Mouse (Mus musculus) thymus, adult 2 months (tissue): ENCODE data around the gene Slc2a9. TPM values are rescaled to one million over a fixed set of nuclear protein-coding genes. Genes with fewer than 3 reads are reported as not detected.

Experiments used
- DNase-seq: peaks from one replicate; pipeline ENCODE4 v3.0.0; 2021
- H3K27ac ChIP-seq: fragments of 200-500 bp; 2 replicates; pipeline ENCODE4 v1.5.1; 2012; ENCODE audit warnings: low read length, control low read depth; ENCODE audit not compliant: control insufficient read depth, insufficient read depth
- H3K27me3 ChIP-seq: fragments of 200-500 bp; 2 replicates; pipeline ENCODE4 v1.6.1; 2012; ENCODE audit warnings: mild to moderate bottlenecking, low read length, moderate library complexity, mixed read lengths; ENCODE audit not compliant: control insufficient read depth, insufficient read depth
- H3K36me3 ChIP-seq: fragments of 200-500 bp; 2 replicates; pipeline ENCODE4 v1.6.1; 2012; ENCODE audit warnings: mild to moderate bottlenecking, low read length, moderate library complexity; ENCODE audit not compliant: control insufficient read depth, insufficient read depth
- H3K4me1 ChIP-seq: fragments of 200-500 bp; replicated peaks from 2 replicates; pipeline ENCODE4 v1.6.1; 2012; ENCODE audit warnings: low read length; ENCODE audit not compliant: control insufficient read depth, insufficient read depth
- H3K4me3 ChIP-seq: fragments of 200-500 bp; 2 replicates; pipeline ENCODE4 v1.5.1; 2012; ENCODE audit warnings: mild to moderate bottlenecking, low read length, control low read depth, moderate library complexity; ENCODE audit not compliant: control insufficient read depth, insufficient read depth
- CTCF ChIP-seq: fragments of 200-500 bp; IDR thresholded peaks from 2 replicates; pipeline ENCODE4 v1.5.1; 2012; ENCODE audit warnings: mild to moderate bottlenecking, control low read depth, low read length, moderate library complexity, borderline replicate concordance; ENCODE audit not compliant: control insufficient read depth, poor library complexity, insufficient read depth; ENCODE audit errors: extremely low read depth
- POLR2A ChIP-seq: fragments of 200-500 bp; IDR thresholded peaks from 2 replicates; pipeline ENCODE4 v1.6.1; 2012; ENCODE audit warnings: mild to moderate bottlenecking, low read length, control low read depth, moderate library complexity; ENCODE audit not compliant: control insufficient read depth, poor library complexity, insufficient read depth; ENCODE audit errors: extremely low read depth
- WGBS: fragments of 180-500 bp; shearing (Covaris S2); methylation state at CpG from one replicate; pipeline ENCODE4 v1.1.7; 2018; 5-methylcytosine and 5-hydroxymethylcytosine counted together
- polyA plus RNA-seq: library from polyadenylated mRNA; depleted of rRNA; stranded (reverse); fragments of >200 nt; gene quantifications from 2 replicates; pipeline ENCODE4 v1.2.3, GENCODE M21; 2012

Gene Slc2a9
- polyA plus RNA-seq, 1 experiment: 9.0 TPM

GRCm38 (mm10) chr5:38493890-38494289 is 9.1 kb downstream of the Slc2a9 start:
- Histone ChIP-seq H3K4me3 (no peak overlapping the region), H3K4me1 (no peaks in the 10 kb centered on the region), H3K36me3 (no peaks in the 10 kb centered on the region), H3K27me3 (no peaks in the 10 kb centered on the region), H3K27ac (no peak overlapping the region)
- DNase-seq: no peak
- 84% methylated on average over 6 of the region's 6 CpGs for WGBS
- TF ChIP-seq CTCF (no peak), POLR2A (no peak)

- WGBS: 94% methylated on average over 8 of the region's 8 CpGs
- no peak for TF ChIP-seq POLR2A
- no peak for TF ChIP-seq CTCF
- no peaks in the 10 kb centered on the region for H3K27me3 ChIP-seq
- no peak overlapping the region for H3K4me3 ChIP-seq
- H3K4me1 ChIP-seq: no peaks in the 10 kb centered on the region
- no peak overlapping the region for H3K27ac ChIP-seq
- H3K36me3 ChIP-seq: no peaks in the 10 kb centered on the region
- DNase-seq: no peak
Observed at GRCm38 (mm10) chr5:38491763-38492162, 11.2 kb downstream of the Slc2a9 start.

- Histone ChIP-seq H3K4me3 (no peak overlapping the region), H3K4me1 (no peaks in the 10 kb centered on the region), H3K27me3 (no peaks in the 10 kb centered on the region), H3K36me3 (no peaks in the 10 kb centered on the region), H3K27ac (no peak overlapping the region)
- TF ChIP-seq CTCF: no peak
- no peak for TF ChIP-seq POLR2A
- WGBS: 92% methylated on average over 4 of the region's 4 CpGs
- no peak for DNase-seq
Observed at GRCm38 (mm10) chr5:38489739-38490138, 13.2 kb downstream of the Slc2a9 start.

GRCm38 (mm10) chr5:38488673-38489615 is 14.0 kb downstream of the Slc2a9 start:
- Histone ChIP-seq H3K27me3 (no peaks in the 10 kb centered on the region), H3K36me3 (no peaks in the 10 kb centered on the region), H3K27ac (no peak overlapping the region), H3K4me3 (no peak overlapping the region), H3K4me1 (0 out of 2 replicates have a peak, but pooled peaks cover 3% of the 10 kb centered on the region)
- TF ChIP-seq CTCF: no peak
- TF ChIP-seq POLR2A: no peak
- DNase-seq: no peak
- 84% methylated on average over 20 of the region's 20 CpGs for WGBS

- 79% methylated on average over 6 of the region's 6 CpGs for WGBS
- Histone ChIP-seq H3K27ac (no peak overlapping the region), H3K27me3 (no peaks in the 10 kb centered on the region), H3K4me3 (no peak overlapping the region), H3K36me3 (no peaks in the 10 kb centered on the region), H3K4me1 (0 out of 2 replicates have a peak, but pooled peaks cover 3% of the 10 kb centered on the region)
- DNase-seq: no peak
- TF ChIP-seq POLR2A (no peak), CTCF (no peak)
Observed at GRCm38 (mm10) chr5:38488026-38488425, 14.9 kb downstream of the Slc2a9 start.

GRCm38 (mm10) chr5:38487247-38487646 is 15.7 kb downstream of the Slc2a9 start:
- H3K4me3 ChIP-seq: no peak overlapping the region
- H3K4me1 ChIP-seq: 0 out of 2 replicates have a peak, but pooled peaks cover 3% of the 10 kb centered on the region
- H3K36me3 ChIP-seq: no peaks in the 10 kb centered on the region
- TF ChIP-seq POLR2A (no peak), CTCF (no peak)
- DNase-seq: no peak
- H3K27me3 ChIP-seq: no peaks in the 10 kb centered on the region
- 86% methylated on average over 4 of the region's 4 CpGs for WGBS
- H3K27ac ChIP-seq: no peak overlapping the region
